Mouse (Mus musculus) hindbrain, embryonic 10.5 days (tissue): ENCODE data around the gene Cul5. TPM values are rescaled to one million over a fixed set of nuclear protein-coding genes. Genes with fewer than 3 reads are reported as not detected.
A peak's percentile ranks its signal among the peaks of the same experiment; 100 is the strongest.

Source experiments
- DNase-seq: peaks from one replicate; pipeline ENCODE4 v3.0.0-alpha.2; 2017; ENCODE audit warnings: low spot score
- H3K27ac ChIP-seq: fragments of 300-500 bp; sonication (generic); 2 replicates; pipeline ENCODE4 v1.5.1; 2016; ENCODE audit warnings: mild to moderate bottlenecking, moderate library complexity
- H3K27me3 ChIP-seq: fragments of 300-500 bp; sonication (generic); 2 replicates; pipeline ENCODE4 v1.6.1; 2016; ENCODE audit warnings: mild to moderate bottlenecking; ENCODE audit not compliant: poor library complexity, insufficient read depth, severe bottlenecking
- H3K36me3 ChIP-seq: fragments of 300-500 bp; sonication (generic); 2 replicates; pipeline ENCODE4 v1.6.1; 2016; ENCODE audit warnings: mild to moderate bottlenecking, moderate library complexity
- H3K4me1 ChIP-seq: fragments of 300-500 bp; sonication (generic); replicated peaks from 2 replicates; pipeline ENCODE4 v1.6.1; 2016; ENCODE audit warnings: mild to moderate bottlenecking
- H3K4me3 ChIP-seq: fragments of 300-500 bp; sonication (generic); 2 replicates; pipeline ENCODE4 v1.5.1; 2016; ENCODE audit warnings: mild to moderate bottlenecking, moderate library complexity
- H3K9me3 ChIP-seq: fragments of 300-500 bp; sonication (generic); 2 replicates; pipeline ENCODE4 v1.6.1; 2016; ENCODE audit warnings: mild to moderate bottlenecking, moderate library complexity
- WGBS: fragments of 180-500 bp; shearing (Covaris S2); methylation state at CpG from one replicate; pipeline ENCODE4 v1.1.7; 2016; 5-methylcytosine and 5-hydroxymethylcytosine counted together
- polyA plus RNA-seq: library from polyadenylated mRNA; unstranded; fragments of >200 nt; fragmentation: Nextera tagmentation; extraction: Ambion mirVana; gene quantifications from 2 replicates; pipeline ENCODE4 v1.2.1, GENCODE M21; 2016

Gene Cul5
- polyA plus RNA-seq, 1 experiment from 2014 or later, result 34.0 TPM

DNA sequence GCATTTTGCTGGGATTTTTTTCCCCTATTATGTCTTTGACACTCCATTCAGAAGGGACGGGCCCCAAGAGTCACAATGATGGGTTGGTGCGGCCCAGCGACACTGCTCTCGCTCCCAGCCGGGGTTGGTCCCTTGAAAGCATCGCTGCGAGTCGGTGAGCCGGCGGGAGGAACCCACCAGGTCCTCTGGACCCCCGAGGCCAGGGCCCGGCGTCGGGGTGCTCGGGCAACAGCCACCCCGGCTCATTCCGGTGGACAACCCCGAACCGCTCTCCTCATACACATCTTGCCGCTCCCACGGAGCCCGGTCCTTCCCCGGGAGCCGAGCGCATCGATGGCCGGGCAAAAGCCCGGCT is 3.2 kb downstream of the Cul5 start:
- no peak for DNase-seq
- no peaks in the 10 kb centered on the region for H3K9me3 ChIP-seq
- WGBS, result under 1% methylated on average over 28 of the region's 28 CpGs
- peak overlapping the region; percentile 99 for H3K27ac ChIP-seq
- H3K27me3 ChIP-seq, result no peaks in the 10 kb centered on the region
- H3K4me1 ChIP-seq, result peaks cover 21% of the 10 kb centered on the region
- peaks cover 11% of the 10 kb centered on the region for H3K36me3 ChIP-seq
- peak overlapping the region; percentile 91 for H3K4me3 ChIP-seq

DNA sequence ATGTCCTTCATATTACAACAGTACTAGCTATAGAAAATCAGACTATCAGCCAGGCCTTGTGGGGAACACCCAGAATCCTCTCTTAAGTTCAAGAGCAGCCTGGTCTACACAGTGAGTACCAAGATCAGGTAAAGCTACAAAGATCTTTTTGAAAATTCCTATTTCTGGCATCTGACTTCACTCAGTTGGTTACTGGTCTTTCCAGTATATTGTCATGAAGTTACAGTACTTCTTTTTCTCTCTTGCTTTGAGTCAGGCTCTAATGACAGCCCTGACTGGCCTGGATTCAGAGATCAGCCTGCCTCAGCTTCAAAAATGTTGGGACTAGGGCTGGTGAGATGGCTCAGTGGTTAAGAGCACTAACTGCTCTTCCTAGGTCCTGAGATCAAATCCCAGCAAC is 4.4 kb downstream of the Cul5 start:
- Histone ChIP-seq H3K4me1 (peaks cover 21% of the 10 kb centered on the region), H3K27ac (no peak overlapping the region), H3K27me3 (no peaks in the 10 kb centered on the region), H3K4me3 (0 out of 2 replicates have a peak overlapping the region, but pooled peaks have one; percentile 9), H3K9me3 (no peaks in the 10 kb centered on the region), H3K36me3 (peaks cover 11% of the 10 kb centered on the region)
- DNase-seq, result no peak

DNA sequence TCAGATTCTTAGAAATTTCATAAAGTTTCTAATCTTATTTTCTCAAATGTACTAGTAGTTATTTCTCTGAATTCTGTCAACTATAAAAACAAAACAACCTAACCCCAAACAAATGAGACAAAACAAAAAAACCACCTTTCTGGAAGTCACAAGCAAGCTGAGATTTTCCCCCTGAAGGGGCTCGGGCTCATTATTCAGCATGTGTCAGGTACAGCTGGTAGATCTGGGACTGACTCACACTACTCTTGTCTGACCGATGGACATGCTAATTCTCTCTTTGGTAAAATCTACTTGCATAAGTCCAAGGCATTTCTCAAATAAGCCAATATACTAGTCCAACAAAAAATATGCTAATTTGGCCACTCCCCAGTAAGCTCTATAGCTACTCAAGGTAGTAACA is 5.0 kb downstream of the Cul5 start:
- Histone ChIP-seq H3K4me3 (0 out of 2 replicates have a peak overlapping the region, but pooled peaks have one; percentile 9), H3K27ac (no peak overlapping the region), H3K4me1 (peaks cover 21% of the 10 kb centered on the region), H3K27me3 (no peaks in the 10 kb centered on the region), H3K9me3 (no peaks in the 10 kb centered on the region), H3K36me3 (peaks cover 11% of the 10 kb centered on the region)
- DNase-seq, result no peak
- WGBS, result 82% methylated on average over 2 of the region's 2 CpGs

DNA sequence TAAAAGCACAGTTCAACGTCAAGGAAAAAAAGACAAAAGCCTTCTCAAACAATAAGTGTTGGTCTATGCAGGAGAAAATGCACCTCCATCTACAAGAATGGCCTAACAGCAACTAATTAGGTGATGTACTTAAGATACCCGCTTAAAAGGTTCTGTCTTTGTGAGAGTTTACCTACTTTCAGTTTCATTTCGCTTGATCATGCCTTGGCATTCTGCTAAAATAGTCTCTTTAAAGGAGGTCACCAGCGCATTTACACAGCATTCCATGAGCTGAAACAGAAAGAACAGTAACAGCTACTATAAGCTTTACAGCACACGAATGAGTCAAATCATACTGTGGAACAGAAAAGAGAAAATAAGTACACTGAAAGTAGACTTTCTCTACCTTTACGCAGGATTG is 35.0 kb downstream of the Cul5 start:
- 96% methylated on average over 6 of the region's 6 CpGs for WGBS

DNA sequence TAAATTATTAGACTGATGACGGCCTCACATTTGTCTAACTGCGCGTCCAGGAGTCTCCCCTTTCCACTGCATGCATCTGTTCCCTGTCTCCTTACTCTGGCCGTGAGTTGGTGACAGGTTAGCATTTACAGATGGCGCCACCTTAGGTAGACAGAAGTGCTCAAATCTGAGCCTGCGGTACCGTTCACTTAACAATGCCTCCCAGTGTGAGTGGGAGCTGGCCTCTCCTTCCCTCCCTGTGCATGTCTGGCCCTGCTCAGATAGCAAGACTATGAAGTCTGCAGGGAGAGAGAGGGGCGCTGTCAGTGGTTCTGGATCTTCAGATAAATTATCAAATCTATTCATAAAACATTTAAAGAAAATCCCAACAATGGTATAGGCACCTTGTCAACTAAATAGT is 54.6 kb downstream of the Cul5 start:
- Histone ChIP-seq H3K9me3 (no peaks in the 10 kb centered on the region), H3K4me1 (peaks cover 2% of the 10 kb centered on the region; the same call in 1 of the 2 replicates), H3K36me3 (peaks cover 61% of the 10 kb centered on the region), H3K27me3 (no peaks in the 10 kb centered on the region), H3K4me3 (no peak overlapping the region), H3K27ac (no peak overlapping the region)
- 90% methylated on average over 8 of the region's 8 CpGs for WGBS
- DNase-seq, result no peak

More for the DNA sequence above, 35.0 kb downstream of the Cul5 start:
- Histone ChIP-seq H3K27ac (no peak overlapping the region), H3K36me3 (peaks cover 92% of the 10 kb centered on the region), H3K27me3 (no peaks in the 10 kb centered on the region), H3K4me3 (no peak overlapping the region), H3K4me1 (no peaks in the 10 kb centered on the region), H3K9me3 (no peaks in the 10 kb centered on the region)
- no peak for DNase-seq

DNA sequence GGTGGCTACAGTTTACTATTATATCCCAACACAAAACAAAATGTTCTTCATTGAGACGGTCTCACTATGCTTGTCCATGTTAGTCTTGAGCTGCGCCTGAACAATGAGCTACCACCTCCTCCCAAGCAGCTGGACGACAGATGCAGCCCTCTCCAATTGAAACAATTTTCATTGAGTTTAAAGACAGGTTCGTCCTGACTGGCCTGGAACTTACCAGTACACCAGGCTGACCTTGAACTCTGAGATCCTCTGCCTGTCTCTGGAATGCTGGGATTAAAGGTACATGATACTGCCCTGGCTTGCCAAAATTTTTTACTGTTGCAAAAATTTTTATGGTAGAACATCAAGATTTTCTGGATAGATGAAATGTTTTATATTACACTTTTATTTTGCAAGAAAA is 55.5 kb downstream of the Cul5 start:
- no peak overlapping the region for H3K4me3 ChIP-seq
- WGBS, result 91% methylated on average over 4 of the region's 4 CpGs
- H3K9me3 ChIP-seq, result no peaks in the 10 kb centered on the region
- no peak overlapping the region for H3K27ac ChIP-seq
- no peak for DNase-seq
- H3K4me1 ChIP-seq, result peaks cover 12% of the 10 kb centered on the region; the same call in 1 of the 2 replicates
- H3K27me3 ChIP-seq, result peaks cover 4% of the 10 kb centered on the region; the same call in 1 of the 2 replicates
- H3K36me3 ChIP-seq, result peaks cover 51% of the 10 kb centered on the region

DNA sequence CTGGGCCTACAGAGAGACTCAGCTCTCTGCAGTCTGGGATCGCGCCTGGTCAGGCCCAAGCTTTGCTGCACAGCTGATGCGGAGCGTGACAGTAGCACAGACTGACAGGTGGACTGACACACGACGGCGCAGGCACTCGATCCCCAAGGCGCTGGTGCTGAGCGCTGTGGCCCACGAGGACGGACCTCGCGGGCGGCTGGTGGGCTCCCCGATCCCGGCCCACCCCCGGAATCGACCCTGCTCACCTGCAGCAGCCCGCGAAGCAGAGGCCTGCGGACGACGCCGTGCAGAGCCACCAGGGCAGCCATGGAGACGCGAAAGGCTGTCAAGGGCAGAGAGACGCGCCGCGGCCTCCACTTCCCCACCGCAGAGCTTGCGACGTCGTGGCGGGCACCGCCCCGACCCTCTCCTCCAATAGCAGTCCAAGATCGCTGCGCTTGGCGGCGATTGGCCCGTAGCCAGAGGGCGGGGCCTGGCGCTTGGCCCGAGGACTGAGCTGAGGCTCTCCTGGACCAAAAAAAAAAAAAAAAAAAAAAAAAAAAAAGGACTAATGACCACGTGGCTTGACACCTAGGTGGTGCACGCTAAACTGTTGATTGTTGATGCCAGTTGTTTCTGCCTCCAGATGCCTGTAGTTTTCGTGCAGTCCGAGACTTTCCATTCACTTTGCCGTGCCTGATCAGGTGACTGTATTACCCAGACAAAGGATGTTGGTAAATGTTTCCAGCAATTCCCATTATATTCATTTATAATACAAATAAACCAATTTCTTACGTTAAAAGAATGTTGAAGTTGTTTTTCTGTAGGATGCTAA is 59.6 kb downstream of the Cul5 start, which contains the start of gene Acat1:
Gene Acat1 (minus strand): TSS at position 415 of the 814 bp plus-strand sequence.
- 7% methylated on average over 52 of the region's 52 CpGs for WGBS
- peaks cover 11% of the 10 kb centered on the region for H3K27me3 ChIP-seq
- peak within 1 kb of the TSS; percentile 81 for H3K27ac ChIP-seq

GRCm38 (mm10) chr9:53609306-53609967 is 60.4 kb downstream of the Cul5 start:
- peaks cover 13% of the 10 kb centered on the region; the same call in 1 of the 2 replicates for H3K4me1 ChIP-seq
- H3K4me3 ChIP-seq, result peak overlapping the region; percentile 66
- 81% methylated on average over 12 of the region's 12 CpGs for WGBS
- peak overlapping the region; percentile 81 for H3K27ac ChIP-seq
- peaks cover 7% of the 10 kb centered on the region; the same call in 1 of the 2 replicates for H3K36me3 ChIP-seq
- no peak for DNase-seq
- no peaks in the 10 kb centered on the region for H3K9me3 ChIP-seq
- peaks cover 11% of the 10 kb centered on the region for H3K27me3 ChIP-seq

More for the DNA sequence above, 59.6 kb downstream of the Cul5 start, which contains the start of gene Acat1:
- Histone ChIP-seq H3K4me1 (peaks cover 13% of the 10 kb centered on the region; the same call in 1 of the 2 replicates), H3K4me3 (peak within 1 kb of the TSS; percentile 66), H3K36me3 (peaks cover 15% of the 10 kb centered on the region; the same call in 1 of the 2 replicates), H3K9me3 (no peaks in the 10 kb centered on the region)
- peak; percentile 88 for DNase-seq

DNA sequence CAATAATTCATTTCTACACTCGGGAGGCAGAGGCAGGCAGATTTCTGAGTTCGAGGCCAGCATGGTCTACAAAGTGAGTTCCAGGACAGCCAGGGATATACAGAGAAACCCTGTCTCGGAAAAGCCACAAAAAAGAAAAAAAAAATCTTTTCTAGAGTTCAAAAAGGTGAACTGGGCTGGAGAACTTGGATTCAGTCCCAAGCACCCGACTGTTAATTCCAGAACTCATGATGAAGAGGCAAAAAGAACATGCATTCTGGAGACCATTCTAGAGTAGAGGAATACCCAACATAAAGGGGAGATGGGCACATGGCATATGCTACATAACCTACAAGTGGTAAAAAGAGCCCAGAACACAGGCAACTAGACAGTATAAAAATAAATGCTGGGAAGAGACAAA is 62.0 kb downstream of the Cul5 start:
- Histone ChIP-seq H3K27ac (no peak overlapping the region), H3K4me3 (no peak overlapping the region), H3K36me3 (no peaks in the 10 kb centered on the region), H3K27me3 (peaks cover 11% of the 10 kb centered on the region), H3K4me1 (peaks cover 13% of the 10 kb centered on the region; the same call in 1 of the 2 replicates), H3K9me3 (no peaks in the 10 kb centered on the region)
- no peak for DNase-seq
- 98% methylated on average over 4 of the region's 4 CpGs for WGBS

- Histone ChIP-seq H3K27ac (no peak overlapping the region), H3K27me3 (peaks cover 11% of the 10 kb centered on the region), H3K4me3 (no peak overlapping the region), H3K4me1 (peaks cover 13% of the 10 kb centered on the region; the same call in 1 of the 2 replicates), H3K36me3 (no peaks in the 10 kb centered on the region), H3K9me3 (no peaks in the 10 kb centered on the region)
- 88% methylated on average over 3 of the region's 3 CpGs for WGBS
- DNase-seq, result no peak
Observed at GRCm38 (mm10) chr9:53607192-53607591, 62.6 kb downstream of the Cul5 start.

DNA sequence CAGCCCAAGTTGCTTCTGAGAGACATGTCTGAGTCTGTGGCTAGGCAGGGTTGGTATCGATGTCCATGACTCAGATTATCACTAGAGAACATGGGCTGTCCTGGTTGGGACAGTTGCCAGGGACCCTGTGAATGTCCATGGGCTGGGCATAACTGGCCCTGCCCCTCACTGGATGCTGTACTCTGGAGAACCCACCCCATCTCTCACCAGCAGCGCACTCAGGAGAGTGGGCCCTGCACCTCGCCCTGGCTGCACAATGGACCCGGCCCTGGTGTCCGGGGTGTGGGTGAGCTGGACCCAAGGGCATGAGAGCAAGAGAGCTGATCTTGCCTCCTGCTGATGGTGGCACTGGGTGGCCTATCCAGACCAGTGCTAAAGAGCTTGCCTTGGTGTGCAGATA is 64.9 kb downstream of the Cul5 start:
- 94% methylated on average over 5 of the region's 5 CpGs for WGBS
- Histone ChIP-seq H3K36me3 (no peaks in the 10 kb centered on the region), H3K4me3 (no peak overlapping the region), H3K27ac (no peak overlapping the region), H3K27me3 (peaks cover 11% of the 10 kb centered on the region), H3K4me1 (peaks cover 8% of the 10 kb centered on the region; the same call in 1 of the 2 replicates), H3K9me3 (no peaks in the 10 kb centered on the region)
- DNase-seq, result no peak

GRCm38 (mm10) chr9:53603849-53604248 is 66.0 kb downstream of the Cul5 start:
- WGBS, result 93% methylated on average over 3 of the region's 3 CpGs

GRCm38 (mm10) chr9:53603384-53603783 is 66.4 kb downstream of the Cul5 start:
- Histone ChIP-seq H3K4me3 (no peak overlapping the region), H3K27me3 (no peaks in the 10 kb centered on the region), H3K36me3 (no peaks in the 10 kb centered on the region), H3K9me3 (no peaks in the 10 kb centered on the region), H3K27ac (no peak overlapping the region), H3K4me1 (no peaks in the 10 kb centered on the region)
- no peak for DNase-seq
- WGBS, result 85% methylated on average over 1 of the region's 1 CpGs

More at GRCm38 (mm10) chr9:53603849-53604248, 66.0 kb downstream of the Cul5 start:
- H3K36me3 ChIP-seq, result no peaks in the 10 kb centered on the region
- no peak overlapping the region for H3K4me3 ChIP-seq
- H3K9me3 ChIP-seq, result no peaks in the 10 kb centered on the region
- H3K27ac ChIP-seq, result no peak overlapping the region
- H3K4me1 ChIP-seq, result no peaks in the 10 kb centered on the region
- no peak for DNase-seq
- H3K27me3 ChIP-seq, result peaks cover 3% of the 10 kb centered on the region; the same call in 1 of the 2 replicates
